Mouse (Mus musculus) bone marrow macrophage, adult 2 months (primary cell): ENCODE results near the gene Wdr49.

Source experiments
- CTCF ChIP-seq: IDR thresholded peaks from 2 replicates; pipeline ENCODE4 v1.5.1; 2012; ENCODE audit warnings: low read depth, mild to moderate bottlenecking, low read length, moderate library complexity
- POLR2A ChIP-seq: IDR thresholded peaks from 2 replicates; pipeline ENCODE4 v1.6.1; 2012; ENCODE audit warnings: mild to moderate bottlenecking, low read depth, low read length, borderline replicate concordance

- TF ChIP-seq CTCF (no peak), POLR2A (no peak)
Observed at GRCm38 (mm10) chr3:75522527-75522926, 40.6 kb upstream of the Wdr49 start.
